Comparison of ENCODE assay signal across 8 mouse cellular contexts in genomic region chr6:91285450-91285790, GRCm38 (mm10).
A peak's percentile ranks its signal among the peaks of the same experiment; 100 is the strongest.
DNase-seq lines count a peak whose midpoint lies in the region; ATAC-seq and TF ChIP-seq lines count a peak whose summit lies in the region.

No protein-coding gene starts in this region.

- H3K36me3 ChIP-seq in thymus, adult 2 months (ENCODE audit: control insufficient read depth, insufficient read depth, low read length), result no peaks in the 10 kb centered on the region
- H3K36me3 ChIP-seq in embryonic facial prominence, embryonic 15.5 days, result no peaks in the 10 kb centered on the region
- H3K36me3 ChIP-seq in heart, embryonic 12.5 days, result no peaks in the 10 kb centered on the region
- H3K36me3 ChIP-seq in kidney, embryonic 15.5 days, result no peaks in the 10 kb centered on the region
- no peaks in the 10 kb centered on the region for H3K36me3 ChIP-seq in myocyte (ENCODE audit: control insufficient read depth, insufficient read depth)
- no peaks in the 10 kb centered on the region for H3K36me3 ChIP-seq in stomach, embryonic 16.5 days (ENCODE audit: control insufficient read depth, insufficient read depth, low read length)

- H3ac ChIP-seq in myocyte (ENCODE audit: control insufficient read depth, insufficient read length), result no peak overlapping the region

- peak; percentile 29 for DNase-seq in thymus, adult 2 months
- DNase-seq in thymus, adult 18-20 months, result no peak
- peak; percentile 55 for DNase-seq in liver

- peaks cover 5% of the 10 kb centered on the region; the same call in 1 of the 2 replicates for H3K27me3 ChIP-seq in thymus, adult 2 months (ENCODE audit: control insufficient read depth, insufficient read depth, low read length)
- peaks cover 87% of the 10 kb centered on the region for H3K27me3 ChIP-seq in embryonic facial prominence, embryonic 15.5 days
- peaks cover 96% of the 10 kb centered on the region for H3K27me3 ChIP-seq in heart, embryonic 12.5 days (replicated peaks)
- peaks cover 86% of the 10 kb centered on the region for H3K27me3 ChIP-seq in kidney, embryonic 15.5 days
- H3K27me3 ChIP-seq in myocyte (ENCODE audit: control insufficient read depth, insufficient read depth, insufficient read length), result peaks cover 25% of the 10 kb centered on the region
- peaks cover 43% of the 10 kb centered on the region for H3K27me3 ChIP-seq in stomach, embryonic 16.5 days (ENCODE audit: control insufficient read depth, insufficient read depth, low read length)

- H3K4me3 ChIP-seq in thymus, adult 2 months (ENCODE audit: control insufficient read depth, insufficient read depth, low read length), result no peak overlapping the region
- H3K4me3 ChIP-seq in embryonic facial prominence, embryonic 15.5 days (replicated peaks), result peak overlapping the region; percentile 31
- peak overlapping the region; percentile 32 for H3K4me3 ChIP-seq in heart, embryonic 12.5 days
- H3K4me3 ChIP-seq in kidney, embryonic 15.5 days (replicated peaks), result peak overlapping the region; percentile 33
- no peak overlapping the region for H3K4me3 ChIP-seq in myocyte
- peak overlapping the region; percentile 27 for H3K4me3 ChIP-seq in stomach, embryonic 16.5 days (replicated peaks; ENCODE audit: low read length)

- no peaks in the 10 kb centered on the region for H3K4me1 ChIP-seq in thymus, adult 2 months (replicated peaks; ENCODE audit: control insufficient read depth, insufficient read depth, low read length)
- peaks cover 19% of the 10 kb centered on the region for H3K4me1 ChIP-seq in embryonic facial prominence, embryonic 15.5 days
- H3K4me1 ChIP-seq in heart, embryonic 12.5 days (replicated peaks), result peaks cover 13% of the 10 kb centered on the region
- H3K4me1 ChIP-seq in kidney, embryonic 15.5 days, result peaks cover 18% of the 10 kb centered on the region
- H3K4me1 ChIP-seq in stomach, embryonic 16.5 days (ENCODE audit: control insufficient read depth, insufficient read depth, low read length), result 0 out of 2 replicates have a peak, but pooled peaks cover 3% of the 10 kb centered on the region

- no peak overlapping the region for H3K27ac ChIP-seq in thymus, adult 2 months (ENCODE audit: control insufficient read depth, insufficient read depth, low read length)
- no peak overlapping the region for H3K27ac ChIP-seq in embryonic facial prominence, embryonic 15.5 days (replicated peaks)
- H3K27ac ChIP-seq in heart, embryonic 12.5 days (ENCODE audit: poor library complexity, severe bottlenecking), result no peak overlapping the region
- no peak overlapping the region for H3K27ac ChIP-seq in kidney, embryonic 15.5 days
- H3K27ac ChIP-seq in stomach, embryonic 16.5 days (ENCODE audit: low read length), result no peak overlapping the region

- TF ChIP-seq POLR2A in thymus, adult 2 months (IDR thresholded peaks at IDR 0.05; ENCODE audit: control insufficient read depth, extremely low read depth, insufficient read depth, low read length, poor library complexity), result no peak
- peak; percentile 38 for TF ChIP-seq POLR2A in myocyte (IDR thresholded peaks at IDR 0.05; ENCODE audit: insufficient read length, low read depth)

- H3K79me2 ChIP-seq in myocyte (ENCODE audit: control insufficient read depth, insufficient read depth), result no peaks in the 10 kb centered on the region

- 0 out of 2 replicates have a peak, but pooled peaks have one; percentile 52 for ATAC-seq in embryonic facial prominence, embryonic 15.5 days (ENCODE audit: insufficient number of reproducible peaks, low FRiP score, low TSS enrichment, low read depth)
- no peak for ATAC-seq in heart, embryonic 12.5 days (ENCODE audit: insufficient number of reproducible peaks, low FRiP score)
- ATAC-seq in kidney, embryonic 15.5 days (replicated peaks; ENCODE audit: low FRiP score), result peak; percentile 70
- peak; percentile 54; the same call in 1 of the 2 replicates for ATAC-seq in stomach, embryonic 16.5 days (ENCODE audit: insufficient read depth, low FRiP score)

- TF ChIP-seq CTCF in thymus, adult 2 months (IDR thresholded peaks at IDR 0.05; ENCODE audit: borderline replicate concordance, control insufficient read depth, extremely low read depth, insufficient read depth, low read length, poor library complexity), result peak; percentile 76

- 0 out of 2 replicates have a peak overlapping the region, but pooled peaks have one; percentile 10 for H3K9ac ChIP-seq in embryonic facial prominence, embryonic 15.5 days
- H3K9ac ChIP-seq in heart, embryonic 12.5 days, result no peak overlapping the region
- no peak overlapping the region for H3K9ac ChIP-seq in kidney, embryonic 15.5 days
- peak overlapping the region; percentile 2; the same call in 1 of the 2 replicates for H3K9ac ChIP-seq in stomach, embryonic 16.5 days (ENCODE audit: low read length)

- peak overlapping the region; percentile 55 for H3K4me2 ChIP-seq in embryonic facial prominence, embryonic 15.5 days (replicated peaks)
- H3K4me2 ChIP-seq in heart, embryonic 12.5 days, result peak overlapping the region; percentile 63
- H3K4me2 ChIP-seq in kidney, embryonic 15.5 days, result peak overlapping the region; percentile 58
- H3K4me2 ChIP-seq in myocyte (ENCODE audit: low read depth), result peak overlapping the region; percentile 89
- peak overlapping the region; percentile 40 for H3K4me2 ChIP-seq in stomach, embryonic 16.5 days (ENCODE audit: low read depth, low read length)

- WGBS in thymus, adult 2 months, result 3% methylated on average over 28 of the region's 28 CpGs
- WGBS in embryonic facial prominence, embryonic 15.5 days, result under 1% methylated on average over 28 of the region's 28 CpGs
- WGBS in heart, embryonic 12.5 days, result under 1% methylated on average over 28 of the region's 28 CpGs
- WGBS in kidney, embryonic 15.5 days, result 1% methylated on average over 28 of the region's 28 CpGs
- 0% methylated on average over 28 of the region's 28 CpGs for WGBS in stomach, embryonic 16.5 days

- H3K9me3 ChIP-seq in embryonic facial prominence, embryonic 15.5 days (replicated peaks), result no peaks in the 10 kb centered on the region
- no peaks in the 10 kb centered on the region for H3K9me3 ChIP-seq in heart, embryonic 12.5 days (replicated peaks)
- H3K9me3 ChIP-seq in kidney, embryonic 15.5 days (replicated peaks), result no peaks in the 10 kb centered on the region
- no peaks in the 10 kb centered on the region for H3K9me3 ChIP-seq in stomach, embryonic 16.5 days (replicated peaks; ENCODE audit: control insufficient read depth, low read length)

TF ChIP-seq in myocyte, 11 proteins besides CTCF, POLR2A, EP300 and RAD21:
- TF ChIP-seq SRF (IDR thresholded peaks at IDR 0.05; ENCODE audit: control insufficient read depth, insufficient read length, low read depth) (peak; percentile 38), TCF3 (IDR thresholded peaks at IDR 0.05; ENCODE audit: insufficient read length, low read depth) (peak; percentile 52), REST (IDR thresholded peaks at IDR 0.05; ENCODE audit: insufficient read depth, insufficient read length) (no peak), USF1 (IDR thresholded peaks at IDR 0.05; ENCODE audit: low read depth) (no peak), MAX (IDR thresholded peaks at IDR 0.05; ENCODE audit: low read depth) (no peak), CEBPB (IDR thresholded peaks at IDR 0.05; ENCODE audit: insufficient read depth, poor library complexity, severe bottlenecking) (no peak), MYOG (IDR thresholded peaks at IDR 0.05; ENCODE audit: control insufficient read depth in 1 of 3, insufficient read depth in 1 of 3, insufficient read length in 2 of 3, low read depth in 2 of 3) (peak; percentile 59 to 90 (median 90)), MYOD1 (IDR thresholded peaks at IDR 0.05; ENCODE audit: control insufficient read depth in 1 of 3, insufficient read length in 2 of 3, low read depth in 2 of 3) (peak in 2 of 3 experiments; percentile 88 to 89)

Comparison
In these comparisons a context has a peak if more than half of its experiments do, and no peak if none do; other contexts are left out.
1. DNase-seq: peak in thymus, adult 2 months (single experiment) and liver (single experiment); none in thymus, adult 18-20 months (0 of 2).
2. H3K4me3 ChIP-seq: peak in embryonic facial prominence, embryonic 15.5 days (single experiment), heart, embryonic 12.5 days (single experiment), kidney, embryonic 15.5 days (single experiment) and stomach, embryonic 16.5 days (single experiment); none in thymus, adult 2 months (single experiment) and myocyte (single experiment).
3. H3K9ac ChIP-seq: peak in embryonic facial prominence, embryonic 15.5 days (single experiment) and stomach, embryonic 16.5 days (single experiment); none in heart, embryonic 12.5 days (single experiment) and kidney, embryonic 15.5 days (single experiment).
4. Peak in every context shown above with its lines, with median percentiles within 50 percentile points of each other: H3K4me2 ChIP-seq.